Mouse (Mus musculus) regulatory T cell (primary cell): ENCODE results near the gene Tpst2.
"Not testable (repeated sequence)": the region's sequence is repeated elsewhere in the genome, so short reads cannot be mapped to it uniquely, and the experiment has no call there.

Experiments used
- in situ Hi-C: fragments of 300-600 bp; cut with MboI, MseI; formaldehyde crosslinking; loops from one replicate; pipeline ENCODE4 v1.15.1; 2025; ENCODE audit warnings: high pct_unique_total_duplicates

Tpst2 gene

GRCm38 (mm10) chr5:112295564-112295963 is 19.1 kb downstream of the Tpst2 start:
- in situ Hi-C loops: no loop called here

- in situ Hi-C loops: no loop called here
Measured at GRCm38 (mm10) chr5:112296404-112297181, 20.1 kb downstream of the Tpst2 start.

GRCm38 (mm10) chr5:112297257-112297656 is 20.8 kb downstream of the Tpst2 start:
- in situ Hi-C loops: no loop called here

- in situ Hi-C loops: no loop called here
Measured at GRCm38 (mm10) chr5:112298226-112298988, 21.9 kb downstream of the Tpst2 start.

GRCm38 (mm10) chr5:112299399-112299798 is 22.9 kb downstream of the Tpst2 start:
- in situ Hi-C loops: no loop called here

GRCm38 (mm10) chr5:112300112-112300511 is 23.6 kb downstream of the Tpst2 start:
- in situ Hi-C loops: no loop called here

GRCm38 (mm10) chr5:112300721-112301308 is 24.3 kb downstream of the Tpst2 start:
- in situ Hi-C loops: no loop called here

- in situ Hi-C loops: no loop called here
Measured at GRCm38 (mm10) chr5:112301694-112302093, 25.2 kb downstream of the Tpst2 start.

GRCm38 (mm10) chr5:112302310-112302709 is 25.8 kb downstream of the Tpst2 start:
- in situ Hi-C loops: no loop called here

- in situ Hi-C loops: no loop called here
Measured at GRCm38 (mm10) chr5:112305842-112306241, 29.4 kb downstream of the Tpst2 start.

GRCm38 (mm10) chr5:112313222-112313885 is 36.9 kb downstream of the Tpst2 start:
- in situ Hi-C loops: no loop called here

- in situ Hi-C loops: no loop called here
Measured at GRCm38 (mm10) chr5:112316468-112316867, 40.0 kb downstream of the Tpst2 start.

- in situ Hi-C loops: no loop called here
Measured at GRCm38 (mm10) chr5:112317328-112317727, 40.8 kb downstream of the Tpst2 start.

GRCm38 (mm10) chr5:112319343-112319742 is 42.9 kb downstream of the Tpst2 start:
- in situ Hi-C loops: not testable (repeated sequence)

GRCm38 (mm10) chr5:112320379-112320778 is 43.9 kb downstream of the Tpst2 start:
- in situ Hi-C loops: no loop called here

- in situ Hi-C loops: no loop called here
Measured at GRCm38 (mm10) chr5:112320936-112321335, 44.4 kb downstream of the Tpst2 start.

- in situ Hi-C loops: no loop called here
Measured at GRCm38 (mm10) chr5:112321376-112321775, 44.9 kb downstream of the Tpst2 start.

- in situ Hi-C loops: no loop called here
Measured at GRCm38 (mm10) chr5:112323246-112323645, 46.8 kb downstream of the Tpst2 start.

- in situ Hi-C loops: no loop called here
Measured at GRCm38 (mm10) chr5:112324637-112325545, 48.4 kb downstream of the Tpst2 start.

- in situ Hi-C loops: no loop called here
Measured at GRCm38 (mm10) chr5:112325546-112326445, 49.3 kb downstream of the Tpst2 start, which contains the start of gene Tfip11. Gene Tfip11 (plus strand): TSS chr5:112326358.
